Mouse (Mus musculus): ENCODE results near the gene Hist2h3b.
"Not testable (repeated sequence)": the region's sequence is repeated elsewhere in the genome, so short reads cannot be mapped to it uniquely, and the experiment has no call there.

The Hist2h3b gene

DNA sequence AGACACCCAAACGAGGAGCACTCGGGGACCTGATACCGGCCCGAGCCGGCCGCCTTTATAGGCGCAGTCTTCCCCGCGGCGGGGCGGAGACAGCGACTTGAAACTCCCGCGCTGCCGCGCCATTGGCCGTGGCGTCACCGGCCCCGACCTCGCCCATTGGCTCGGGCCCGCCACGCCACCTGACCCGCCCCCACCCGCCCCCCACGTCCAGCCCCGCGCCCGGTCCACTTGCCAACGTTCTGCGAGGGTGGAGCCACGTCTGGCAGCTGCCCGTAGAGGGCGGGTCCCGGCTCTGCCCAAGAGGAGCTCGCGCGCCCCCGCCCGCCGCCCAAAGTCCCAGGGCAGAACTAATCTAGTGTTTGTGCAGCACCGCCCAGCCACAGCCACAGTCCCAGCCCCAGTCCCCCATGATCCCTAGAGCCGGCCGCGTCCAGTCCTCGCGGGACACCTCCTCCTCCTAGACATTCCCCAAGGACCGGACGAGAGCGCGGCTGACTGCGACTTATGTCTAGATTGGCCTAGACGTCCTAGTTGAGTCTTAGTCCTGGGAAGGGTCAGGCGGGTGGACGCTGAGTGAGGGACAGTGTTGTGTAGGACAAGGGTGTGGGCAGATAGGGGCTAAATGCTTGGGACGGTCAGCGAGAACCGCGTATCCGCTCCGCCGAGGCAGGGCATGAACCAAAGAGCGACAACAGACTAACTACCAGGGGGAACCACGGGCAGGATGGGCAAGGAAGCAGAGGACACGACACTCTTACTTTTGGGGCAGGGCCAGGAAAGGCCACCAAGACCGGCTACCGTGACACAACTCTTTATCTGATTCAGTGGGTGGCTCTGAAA, 29.3 kb upstream of the Hist2h3b start, which contains the start of gene Hist2h3c2:
Gene Hist2h3c2 (minus strand): TSS at position 174 of the 840 bp plus-strand sequence.
- not testable (repeated sequence) for DNase-seq (ENCODE audit: extremely low read depth, low read depth)

GRCm38 (mm10) chr3:96239949-96240798, 28.3 kb upstream of the Hist2h3b start, which contains the start of gene Hist2h2aa2:
Hist2h2aa2 (minus strand) TSS chr3:96240276.
- peak; percentile 91 for DNase-seq (ENCODE audit: extremely low read depth, low read depth)

DNA sequence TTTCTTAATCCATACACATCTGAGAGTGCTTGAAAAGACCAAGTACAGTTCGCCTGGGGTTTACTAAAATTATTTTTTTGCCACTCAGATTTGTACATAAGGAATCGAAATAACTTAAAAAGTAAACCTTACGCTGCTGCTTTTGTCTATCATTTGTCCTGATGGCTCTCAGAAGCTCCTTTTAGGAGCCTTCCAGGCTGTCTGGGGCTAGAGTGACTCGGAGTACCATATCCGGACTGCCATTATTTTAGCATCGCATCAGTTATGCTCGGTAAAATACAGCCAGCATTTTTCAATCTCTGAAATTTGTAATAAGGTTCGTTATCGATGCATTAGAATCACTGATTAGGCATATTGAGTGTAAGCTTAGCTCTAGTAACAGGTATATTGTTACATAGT, 27.7 kb upstream of the Hist2h3b start:
- DNase-seq (ENCODE audit: extremely low read depth, low read depth), result no peak

- no peak for DNase-seq (ENCODE audit: extremely low read depth, low read depth)
These were observed 24.4 kb upstream of the Hist2h3b start for GRCm38 (mm10) chr3:96243921-96244572.

DNA sequence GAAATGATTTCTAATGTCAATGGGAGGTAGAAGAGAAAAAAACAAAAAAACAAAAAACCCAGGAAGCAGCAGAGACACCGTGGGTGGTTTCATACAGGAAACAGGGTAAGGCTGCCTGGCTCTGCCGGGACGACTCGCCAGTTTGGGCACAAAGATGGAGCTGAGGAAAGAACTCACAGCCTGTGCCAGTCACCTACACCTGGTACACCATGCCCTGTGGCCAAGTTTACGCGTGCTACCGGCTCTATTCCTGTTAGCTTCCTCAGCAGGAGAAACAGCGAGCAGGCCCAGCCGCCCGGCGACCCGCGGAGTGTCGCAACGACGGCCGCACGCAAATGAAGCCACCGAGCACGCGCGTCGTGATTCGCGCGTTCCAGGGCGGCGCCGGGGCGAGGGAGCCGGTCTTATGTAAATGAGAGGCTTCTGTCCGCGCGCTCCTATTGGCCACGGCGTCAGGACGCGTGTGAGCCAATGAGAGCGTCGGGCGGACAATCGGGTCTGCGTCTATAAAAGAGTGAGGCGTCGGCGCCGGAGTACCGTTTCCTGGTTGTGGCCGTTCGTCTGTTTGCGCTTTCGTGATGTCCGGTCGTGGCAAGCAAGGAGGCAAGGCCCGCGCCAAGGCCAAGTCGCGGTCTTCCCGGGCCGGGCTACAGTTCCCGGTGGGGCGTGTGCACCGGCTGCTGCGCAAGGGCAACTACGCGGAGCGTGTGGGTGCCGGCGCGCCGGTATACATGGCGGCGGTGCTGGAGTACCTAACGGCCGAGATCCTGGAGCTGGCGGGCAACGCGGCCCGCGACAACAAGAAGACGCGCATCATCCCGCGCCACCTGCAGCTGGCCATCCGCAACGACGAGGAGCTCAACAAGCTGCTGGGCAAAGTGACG, 23.2 kb upstream of the Hist2h3b start, which contains the start of gene Hist2h2aa1:
Gene Hist2h2aa1 (plus strand): TSS at position 495 of the 884 bp plus-strand sequence.
- DNase-seq (ENCODE audit: extremely low read depth, low read depth), result peak; percentile 94

GRCm38 (mm10) chr3:96246018-96246417, 22.4 kb upstream of the Hist2h3b start:
- DNase-seq (ENCODE audit: extremely low read depth, low read depth), result not testable (repeated sequence)

DNA sequence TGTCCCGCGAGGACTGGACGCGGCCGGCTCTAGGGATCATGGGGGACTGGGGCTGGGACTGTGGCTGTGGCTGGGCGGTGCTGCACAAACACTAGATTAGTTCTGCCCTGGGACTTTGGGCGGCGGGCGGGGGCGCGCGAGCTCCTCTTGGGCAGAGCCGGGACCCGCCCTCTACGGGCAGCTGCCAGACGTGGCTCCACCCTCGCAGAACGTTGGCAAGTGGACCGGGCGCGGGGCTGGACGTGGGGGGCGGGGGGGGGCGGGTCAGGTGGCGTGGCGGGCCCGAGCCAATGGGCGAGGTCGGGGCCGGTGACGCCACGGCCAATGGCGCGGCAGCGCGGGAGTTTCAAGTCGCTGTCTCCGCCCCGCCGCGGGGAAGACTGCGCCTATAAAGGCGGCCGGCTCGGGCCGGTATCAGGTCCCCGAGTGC, 22.0 kb upstream of the Hist2h3b start, which contains the start of gene Hist2h3c1:
Gene Hist2h3c1 (plus strand): TSS at position 259 of the 430 bp plus-strand sequence.
- DNase-seq (ENCODE audit: extremely low read depth, low read depth), result not testable (repeated sequence)

GRCm38 (mm10) chr3:96247356-96248140, 20.9 kb upstream of the Hist2h3b start:
- peak; percentile 83 for DNase-seq (ENCODE audit: extremely low read depth, low read depth)

DNA sequence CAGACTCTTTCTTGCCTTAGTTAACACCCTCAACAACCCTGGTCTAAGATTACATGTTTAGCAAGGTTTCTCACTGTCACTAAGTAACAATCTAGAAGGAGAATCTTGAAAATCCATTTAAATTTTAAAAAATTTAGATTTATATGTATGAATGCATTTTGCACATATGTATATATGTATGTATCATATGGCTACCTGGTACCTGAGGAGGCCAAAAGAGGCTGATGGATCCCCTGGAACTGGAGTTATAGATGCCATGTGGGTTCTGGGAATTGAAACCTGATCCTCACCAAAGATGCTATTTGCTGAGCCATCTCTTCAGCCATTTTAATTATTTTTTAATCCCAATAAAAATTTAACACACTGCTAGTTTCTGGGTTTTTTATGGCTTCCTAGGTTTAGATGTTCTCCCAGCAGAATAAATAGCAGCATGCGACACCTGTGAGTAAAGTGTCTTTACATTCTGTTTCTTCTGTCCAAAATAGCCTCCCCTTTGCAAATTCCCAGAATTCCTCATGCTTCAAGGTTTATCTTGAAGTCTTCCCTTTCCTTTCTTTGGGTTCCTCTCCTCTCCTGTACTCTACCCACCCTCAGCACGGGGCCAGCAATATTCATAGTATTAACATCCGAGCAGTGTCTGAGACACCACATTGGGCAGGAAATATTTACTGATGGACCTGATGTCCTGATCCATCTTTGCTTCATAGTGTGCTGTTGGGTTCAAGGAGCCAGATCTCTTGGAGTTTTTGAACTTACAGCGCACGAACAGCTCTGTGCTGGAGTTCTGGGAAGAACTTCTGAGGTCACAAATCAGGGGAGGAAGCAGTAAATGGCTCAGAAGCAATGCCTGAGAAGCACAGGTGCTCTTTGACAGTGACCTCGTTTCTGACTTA, 20.1 kb upstream of the Hist2h3b start:
- peak; percentile 71 for DNase-seq (ENCODE audit: extremely low read depth, low read depth)

- DNase-seq (ENCODE audit: extremely low read depth, low read depth), result no peak
These were observed 19.5 kb upstream of the Hist2h3b start for GRCm38 (mm10) chr3:96249034-96249345.

GRCm38 (mm10) chr3:96250890-96251289, 17.6 kb upstream of the Hist2h3b start:
- no peak for DNase-seq (ENCODE audit: extremely low read depth, low read depth)

DNA sequence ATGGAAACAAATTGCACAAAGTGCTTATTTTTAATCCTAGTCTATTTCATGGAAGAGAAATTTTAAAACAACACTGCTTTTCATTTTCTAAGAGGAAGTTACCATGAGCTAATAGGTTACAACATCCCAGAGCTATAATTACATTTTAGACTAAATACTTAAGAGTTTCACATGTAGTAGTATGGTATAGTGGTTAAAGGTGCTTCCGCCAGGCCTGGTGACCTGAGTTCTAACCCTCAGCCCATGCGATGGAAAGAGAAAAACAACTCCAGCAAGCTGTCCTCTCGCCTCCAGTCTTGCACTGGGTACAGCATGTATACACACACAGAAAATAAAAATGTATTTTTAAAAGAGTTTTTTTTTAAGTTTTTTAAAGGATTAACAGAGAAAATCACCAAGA, 16.7 kb upstream of the Hist2h3b start:
- DNase-seq (ENCODE audit: extremely low read depth, low read depth), result no peak

GRCm38 (mm10) chr3:96254683-96255355, 13.6 kb upstream of the Hist2h3b start:
- peak; percentile 93 for DNase-seq (ENCODE audit: extremely low read depth, low read depth)

GRCm38 (mm10) chr3:96255926-96256593, 12.4 kb upstream of the Hist2h3b start:
- DNase-seq (ENCODE audit: extremely low read depth, low read depth), result no peak

GRCm38 (mm10) chr3:96257190-96257589, 11.3 kb upstream of the Hist2h3b start:
- DNase-seq (ENCODE audit: extremely low read depth, low read depth), result no peak

GRCm38 (mm10) chr3:96260220-96260619, 8.2 kb upstream of the Hist2h3b start:
- DNase-seq (ENCODE audit: extremely low read depth, low read depth), result no peak

DNA sequence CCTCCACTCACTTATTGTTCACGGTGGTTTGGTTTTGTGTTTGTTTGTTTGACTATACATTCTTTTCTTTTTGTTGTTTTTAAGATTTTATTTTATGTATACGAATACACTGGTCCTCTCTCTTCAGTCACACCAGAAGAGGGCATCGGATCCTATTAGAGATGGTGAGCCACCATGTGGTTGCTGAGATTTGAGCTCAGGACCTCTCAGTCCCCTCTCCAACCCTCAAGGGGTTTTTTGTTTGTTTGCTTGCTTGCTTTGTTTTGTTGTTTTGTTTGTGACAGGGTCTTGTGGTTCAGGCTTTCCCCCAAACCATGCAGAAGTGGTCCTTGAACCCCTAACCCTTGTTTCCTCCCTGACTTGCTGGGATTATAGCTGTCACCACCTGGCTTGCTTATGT, 6.8 kb upstream of the Hist2h3b start:
- no peak for DNase-seq (ENCODE audit: extremely low read depth, low read depth)
